Mouse (Mus musculus) CD4-positive helper T cell, adult 2 months (primary cell): ENCODE measurements at regions not wholly inside any gene's neighbourhood (a gene's known extent, or its start where the extent isn't known, plus 50 kb on each side); places are given as distances from the start of the nearest gene placed in this dataset.
"Not testable (repeated sequence)": the region's sequence is repeated elsewhere in the genome, so short reads cannot be mapped to it uniquely, and the experiment has no call there.

Experiments
- DNase-seq: peaks from one replicate; pipeline ENCODE4 v3.0.0-alpha.2; 2012; ENCODE audit warnings: low read depth, missing footprints, low spot score

GRCm38 (mm10) chr16:21102033-21102432 lies 51.8 kb downstream of the Teddm3 start:
- DNase-seq: not testable (repeated sequence)

- DNase-seq: not testable (repeated sequence)
Observed at GRCm38 (mm10) chr16:21100126-21100525, 53.7 kb downstream of the Teddm3 start.

- no peak for DNase-seq
Observed at GRCm38 (mm10) chr16:21074779-21075148, 79.0 kb downstream of the Teddm3 start.

- peak; percentile 15 for DNase-seq
Observed at GRCm38 (mm10) chr16:21074082-21074778, 79.6 kb downstream of the Teddm3 start.

DNA sequence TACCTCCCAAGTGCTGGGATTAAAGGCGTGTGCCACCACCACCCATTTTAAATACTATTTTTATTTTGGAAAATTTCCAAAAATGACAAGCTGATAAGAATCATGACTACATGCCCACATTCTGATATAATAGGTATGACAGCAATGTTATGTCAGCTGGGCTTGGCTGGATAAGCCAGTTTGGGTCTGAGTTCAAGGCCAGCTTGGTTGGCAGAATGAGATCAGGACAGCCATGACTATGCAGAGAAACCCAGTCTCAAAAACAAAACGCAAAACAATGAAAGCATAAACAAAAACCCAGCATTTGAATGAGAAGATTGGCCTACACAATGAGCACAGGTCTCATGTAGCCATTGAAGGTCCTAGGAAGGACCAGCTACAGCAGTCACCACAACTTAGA lies 93.6 kb downstream of the Teddm3 start:
- DNase-seq: no peak

- no peak for DNase-seq
Observed at GRCm38 (mm10) chr16:21054772-21055171, 99.0 kb downstream of the Teddm3 start.

- not testable (repeated sequence) for DNase-seq
Observed at GRCm38 (mm10) chr16:21022087-21022486, 131.7 kb downstream of the Teddm3 start.

GRCm38 (mm10) chr16:21004871-21005270 lies 148.9 kb downstream of the Teddm3 start:
- no peak for DNase-seq

- no peak for DNase-seq
Observed at GRCm38 (mm10) chr16:21001126-21001525, 152.7 kb downstream of the Teddm3 start.

- no peak for DNase-seq
Observed at GRCm38 (mm10) chr16:20990524-20990923, 163.3 kb downstream of the Teddm3 start.

DNA sequence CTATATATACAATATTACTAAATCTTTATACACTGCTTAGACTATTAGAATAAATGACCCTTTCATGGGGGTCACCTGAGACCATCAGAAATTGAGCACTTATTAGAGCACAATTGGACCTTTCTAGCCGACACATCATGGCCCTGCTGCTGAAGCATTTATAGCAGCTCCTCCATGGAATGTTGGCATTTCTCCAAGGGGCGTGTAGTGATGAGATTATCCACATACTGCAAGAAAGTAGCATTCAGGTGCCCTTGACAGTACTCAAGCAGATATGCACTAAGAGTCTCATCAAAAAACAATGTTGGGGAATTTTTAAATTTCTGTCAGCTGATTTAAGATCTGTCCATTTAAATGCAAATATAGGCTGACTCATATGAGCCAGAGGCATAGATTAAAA lies 178.4 kb downstream of the Teddm3 start:
- no peak for DNase-seq

- DNase-seq: no peak
Observed at GRCm38 (mm10) chr16:20972442-20972841, 181.4 kb downstream of the Teddm3 start.

DNA sequence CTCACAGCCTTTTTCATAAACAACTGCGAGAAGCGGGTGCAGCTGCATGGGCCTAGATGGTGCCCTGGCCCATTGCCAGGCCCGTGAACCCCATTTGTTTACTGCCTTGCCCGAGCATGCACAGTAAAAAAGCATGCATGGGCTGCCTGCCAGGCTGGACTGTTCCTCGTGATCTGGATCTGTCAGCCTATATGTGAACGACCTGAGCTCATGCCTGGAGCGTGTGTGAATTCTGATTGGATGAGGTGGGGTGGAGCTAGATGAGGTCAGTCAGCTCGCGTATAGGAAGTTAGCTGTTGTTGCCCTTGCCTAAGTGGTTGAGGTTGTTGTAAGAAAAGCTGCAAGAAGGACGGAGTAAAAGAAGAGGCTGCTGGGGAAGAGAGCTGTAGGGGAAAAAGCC lies 194.9 kb downstream of the Teddm3 start:
- DNase-seq: peak; percentile 34

DNA sequence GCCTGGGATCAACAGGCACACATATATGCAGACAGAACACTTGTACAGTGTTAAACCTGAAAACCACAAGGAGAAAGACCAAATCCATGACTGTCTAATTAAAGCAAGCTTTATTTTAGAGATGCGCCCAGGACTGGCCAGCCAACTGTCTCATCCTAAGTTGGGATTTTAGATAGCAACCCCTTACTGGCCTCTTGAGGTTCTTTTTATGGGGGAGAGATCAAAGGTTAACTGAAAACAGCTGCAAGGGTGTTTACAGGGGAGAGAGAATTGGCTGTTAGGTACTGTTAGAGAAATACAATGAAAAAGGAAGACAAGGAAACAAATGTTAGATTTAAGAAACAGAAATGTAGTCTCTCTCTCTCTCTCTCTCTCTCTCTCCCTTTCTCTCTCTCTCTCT lies 202.4 kb upstream of the Thpo start:
- no peak for DNase-seq

DNA sequence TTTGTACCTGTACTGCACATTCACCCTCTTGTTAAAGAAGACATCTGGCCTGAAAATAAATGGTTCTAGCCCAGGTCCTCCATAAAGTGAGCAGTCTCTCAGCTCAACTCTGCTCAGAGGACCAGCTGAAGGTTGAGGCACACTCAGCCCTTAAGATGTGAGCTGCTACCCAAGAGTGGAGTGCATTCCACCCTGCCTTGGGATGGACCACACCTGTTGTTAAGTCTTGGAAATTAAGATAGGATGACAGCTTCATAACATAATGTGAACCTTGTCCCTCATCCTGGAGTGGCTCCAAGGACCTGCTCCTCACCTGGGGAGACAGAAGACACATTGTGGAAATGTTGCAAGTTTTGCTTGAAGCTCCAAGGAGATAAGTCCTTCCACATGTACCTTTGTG lies 200.5 kb upstream of the Thpo start:
- not testable (repeated sequence) for DNase-seq

- DNase-seq: peak; percentile 31
Observed at GRCm38 (mm10) chr16:20930003-20930402, 195.7 kb upstream of the Thpo start.

- DNase-seq: not testable (repeated sequence)
Observed at GRCm38 (mm10) chr16:20925776-20926175, 191.5 kb upstream of the Thpo start.

GRCm38 (mm10) chr16:20910864-20911263 lies 176.6 kb upstream of the Thpo start:
- peak; percentile 17 for DNase-seq

- not testable (repeated sequence) for DNase-seq
Observed at GRCm38 (mm10) chr16:20908467-20909351, 174.4 kb upstream of the Thpo start.

DNA sequence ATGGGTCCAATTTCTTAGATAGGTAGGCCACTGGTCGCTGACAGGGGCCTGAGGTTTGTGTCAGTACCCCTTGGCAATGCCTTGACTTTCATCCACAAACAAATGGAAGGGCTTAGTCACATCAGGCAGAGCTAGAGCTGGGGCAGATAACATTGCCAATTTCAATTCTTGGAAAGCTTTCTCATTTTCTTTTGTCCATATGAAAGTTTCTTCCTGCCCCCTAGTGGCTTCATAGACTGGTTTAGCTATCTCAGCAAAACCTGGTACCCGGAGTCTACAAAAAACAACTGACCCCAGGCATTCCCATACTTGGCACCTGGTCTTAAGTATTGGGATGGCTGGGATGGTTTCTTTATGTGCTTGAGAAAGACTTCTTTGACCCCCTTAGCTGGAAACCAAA lies 161.4 kb upstream of the Thpo start:
- no peak for DNase-seq

DNA sequence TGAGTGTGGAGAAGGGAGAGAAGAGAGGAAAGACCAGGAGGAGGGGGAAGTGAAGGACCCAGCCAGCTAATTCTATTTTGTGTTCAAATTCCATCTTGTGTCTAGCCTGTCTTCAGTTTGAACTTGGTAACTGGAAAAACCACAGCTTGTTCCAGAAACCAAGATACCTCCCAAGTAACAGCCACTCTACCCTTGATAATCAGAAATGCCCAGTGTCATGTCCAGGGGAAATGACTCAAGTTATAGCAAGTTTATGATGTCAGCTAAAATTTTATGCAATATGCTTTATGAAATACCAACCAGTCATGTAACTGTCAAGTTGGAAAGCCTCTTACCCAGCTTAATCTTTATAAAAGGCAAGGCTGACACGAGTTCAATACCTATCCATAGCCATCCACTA lies 137.4 kb upstream of the Thpo start:
- no peak for DNase-seq

DNA sequence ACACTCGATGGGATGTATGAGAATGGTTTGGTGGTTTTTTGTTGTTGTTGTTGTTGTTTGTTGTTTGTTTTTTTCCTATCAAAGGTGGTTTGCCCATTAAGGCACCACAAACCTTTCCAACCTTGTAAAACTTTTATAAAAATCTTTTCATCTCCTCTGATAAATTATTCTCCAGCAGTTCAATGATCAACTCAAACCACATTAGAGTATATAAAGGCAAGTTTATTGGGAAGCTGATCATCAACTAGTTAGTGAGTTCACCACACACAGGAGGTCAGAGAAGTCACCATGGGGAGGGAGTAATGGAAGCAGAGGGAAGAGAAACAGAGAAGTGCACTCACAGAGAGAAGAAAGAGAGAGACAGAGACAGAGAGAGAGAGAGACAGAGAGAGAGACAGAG lies 132.5 kb upstream of the Thpo start:
- DNase-seq: no peak

DNA sequence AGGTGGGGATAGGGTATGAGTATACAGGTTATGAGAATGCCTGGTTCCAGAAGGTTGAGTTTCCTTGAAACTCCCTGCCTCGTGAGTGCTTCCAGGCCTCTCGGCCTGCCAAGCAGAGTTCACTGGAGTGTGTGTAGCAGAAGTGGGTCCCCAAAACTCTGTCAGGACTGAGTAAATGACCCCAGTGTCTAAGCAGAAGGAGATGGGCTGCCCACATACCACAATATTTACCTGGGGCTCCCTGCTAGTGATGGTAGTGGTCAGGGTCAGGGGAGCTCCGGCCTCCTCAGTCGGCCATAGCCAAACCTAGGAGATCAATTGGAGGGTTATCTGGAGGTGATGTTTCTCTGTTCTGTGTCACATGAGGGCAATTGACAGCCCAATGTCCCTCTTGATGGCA lies 126.9 kb upstream of the Thpo start:
- DNase-seq: no peak
